Mouse (Mus musculus) gastrocnemius, postnatal 14 days (tissue): ENCODE data around the gene Yif1b. TPM values are rescaled to one million over a fixed set of nuclear protein-coding genes. Genes with fewer than 3 reads are reported as not detected.
"Not testable (repeated sequence)": the region's sequence is repeated elsewhere in the genome, so short reads cannot be mapped to it uniquely, and the experiment has no call there.

Experiments used
- DNase-seq: peaks from one replicate; pipeline ENCODE4 v3.0.0; 2021; ENCODE audit warnings: mixed read lengths
- intact Hi-C: fragments of 180-260 bp; cut with DNase I; formaldehyde crosslinking; loops from one replicate; pipeline ENCODE4 v1.15.1; 2025; ENCODE audit warnings: low total_unique reads
- long read RNA-seq, 2 experiments: library from polyadenylated mRNA; stranded (forward); transcript quantifications; one replicate each; pipeline ENCODE4 v2.0.0; 2021
- total RNA-seq, 2 experiments: library from RNA; stranded (reverse); gene quantifications; 2 replicates each; pipeline ENCODE4 v1.2.3; 2021

Yif1b gene
- total RNA-seq: 10 to 100 TPM; 49.4 to 56.8 TPM
- long read RNA-seq, experiment 1, transcript Yif1b-201 (8 exons, 1,111 nt): minor isoform, 12 of 103 reads
- long read RNA-seq, experiment 1, transcript Yif1b-203 (8 exons, 1,126 nt): major isoform, 40 of 103 reads
- long read RNA-seq, experiment 1, partial matches to known transcripts: 1 of 103 reads
- long read RNA-seq, experiment 1, other reads (novel, unspliced or antisense): 50 of 103 reads
- long read RNA-seq, experiment 2, transcript Yif1b-203 (8 exons, 1,126 nt): major isoform, 52 of 108 reads
- long read RNA-seq, experiment 2, transcript Yif1b-201 (8 exons, 1,111 nt): minor isoform, 13 of 108 reads
- long read RNA-seq, experiment 2, partial matches to known transcripts: 1 of 108 reads
- long read RNA-seq, experiment 2, other reads (novel, unspliced or antisense): 41 of 108 reads

- DNase-seq: peak; percentile 98
These were observed at the start of gene Yif1b for GRCm38 (mm10) chr7:29238019-29238967. Gene Yif1b (plus strand): TSS chr7:29238329.

GRCm38 (mm10) chr7:29194230-29194629, 43.9 kb upstream of the Yif1b start:
- DNase-seq, intact Hi-C loops: not testable (repeated sequence)

More at GRCm38 (mm10) chr7:29238019-29238967, at the start of gene Yif1b:
- intact Hi-C loops: no loop called here

GRCm38 (mm10) chr7:29202577-29202976, 35.6 kb upstream of the Yif1b start:
- no peak for DNase-seq
- intact Hi-C loops: no loop called here

GRCm38 (mm10) chr7:29211013-29211412, 27.1 kb upstream of the Yif1b start:
- intact Hi-C loops: not testable (repeated sequence)
- DNase-seq: peak; percentile 56

GRCm38 (mm10) chr7:29211415-29212198, 26.5 kb upstream of the Yif1b start:
- intact Hi-C loops: no loop called here
- peak; percentile 87 for DNase-seq

GRCm38 (mm10) chr7:29212199-29212765, 25.8 kb upstream of the Yif1b start:
- no peak for DNase-seq
- intact Hi-C loops: no loop called here

GRCm38 (mm10) chr7:29212775-29213560, 25.2 kb upstream of the Yif1b start:
- DNase-seq, intact Hi-C loops: not testable (repeated sequence)

- no peak for DNase-seq
- intact Hi-C loops: no loop called here
These were observed 24.4 kb upstream of the Yif1b start, which contains the start of gene Catsperg1 for GRCm38 (mm10) chr7:29213675-29214082. Gene Catsperg1 (minus strand): TSS chr7:29214035.

- intact Hi-C loops: no loop called here
- DNase-seq: no peak
These were observed 23.9 kb upstream of the Yif1b start for GRCm38 (mm10) chr7:29214236-29214635.

- intact Hi-C loops: no loop called here
- DNase-seq: no peak
These were observed 23.3 kb upstream of the Yif1b start for GRCm38 (mm10) chr7:29214846-29215245.

GRCm38 (mm10) chr7:29224756-29225394, 13.3 kb upstream of the Yif1b start:
- no peak for DNase-seq
- intact Hi-C loops: no loop called here

- intact Hi-C loops: no loop called here
- no peak for DNase-seq
These were observed 12.6 kb upstream of the Yif1b start for GRCm38 (mm10) chr7:29225520-29225919.

GRCm38 (mm10) chr7:29228202-29228601, 9.9 kb upstream of the Yif1b start:
- intact Hi-C loops: no loop called here
- no peak for DNase-seq

GRCm38 (mm10) chr7:29230560-29230959, 7.6 kb upstream of the Yif1b start:
- no peak for DNase-seq
- intact Hi-C loops: loop anchor here (5.0 kb wide), 1 partner anchor 98 kb away; the partner anchor contains the start of gene Rasgrp4

GRCm38 (mm10) chr7:29231517-29231916, 6.6 kb upstream of the Yif1b start:
- no peak for DNase-seq
- intact Hi-C loops: loop anchor here (5.0 kb wide), 1 partner anchor 99 kb away; the partner anchor contains the start of gene Rasgrp4

GRCm38 (mm10) chr7:29232247-29233013, 5.7 kb upstream of the Yif1b start, which contains the start of gene Kcnk6:
Gene Kcnk6 (minus strand): TSS chr7:29232515.
- intact Hi-C loops: loop anchor here (5.0 kb wide), 1 partner anchor 100 kb away; the partner anchor contains the start of gene Rasgrp4
- peak; percentile 58 for DNase-seq

GRCm38 (mm10) chr7:29233745-29234144, 4.4 kb upstream of the Yif1b start:
- no peak for DNase-seq
- intact Hi-C loops: loop anchor here (5.0 kb wide), 1 partner anchor 101 kb away; the partner anchor contains the start of gene Rasgrp4
